Mouse (Mus musculus) gastrocnemius, postnatal 14 days (tissue): ENCODE measurements at regions not wholly inside any gene's neighbourhood (a gene's known extent, or its start where the extent isn't known, plus 50 kb on each side); places are given as distances from the start of the nearest gene placed in this dataset.

ENCODE experiments used
- microRNA-seq, 2 experiments: library from miRNA; unstranded; fragments of <30 nt; microRNA quantifications; one replicate each; pipeline ENCODE4 v1.2.0; 2021

Small RNA genes lying in the stretch of these regions (microRNA-seq; reads per million reads assigned to microRNA genes)
- 0 reads per million in 2 experiments for gene Gm22566
